Mouse (Mus musculus) retina, postnatal 7 days (tissue): ENCODE measurements around the gene Luzp1.
A peak's percentile ranks its signal among the peaks of the same experiment; 100 is the strongest.

Source experiments
- DNase-seq: peaks from one replicate; pipeline ENCODE4 v3.0.0-alpha.2; 2012; ENCODE audit warnings: low read depth, low spot score

Luzp1 gene

GRCm38 (mm10) chr4:136546279-136547045 lies 76.9 kb downstream of the Luzp1 start:
- DNase-seq = no peak

- no peak for DNase-seq
Observed at GRCm38 (mm10) chr4:136547721-136548120, 78.2 kb downstream of the Luzp1 start.

DNA sequence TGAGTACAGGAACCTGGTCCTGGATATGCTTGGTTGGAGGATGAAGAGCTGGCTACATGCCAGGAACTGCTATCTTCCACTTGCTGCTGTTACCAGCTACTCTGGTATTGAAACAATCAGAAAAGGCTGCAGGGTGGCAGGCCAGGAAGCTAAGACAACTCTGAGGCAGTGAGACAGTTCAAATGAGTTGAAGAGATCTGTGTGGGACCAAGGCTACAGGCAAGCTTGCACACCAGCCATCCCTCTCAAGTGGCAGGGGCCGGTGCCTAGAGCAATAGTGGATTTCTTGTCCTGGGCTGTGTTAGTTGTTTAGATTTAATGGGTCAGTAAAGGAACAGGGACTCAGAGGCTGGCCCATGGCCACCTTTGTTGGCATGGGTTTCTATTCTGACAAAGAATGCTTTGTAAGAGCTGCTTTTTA lies 78.8 kb downstream of the Luzp1 start:
- DNase-seq = no peak

DNA sequence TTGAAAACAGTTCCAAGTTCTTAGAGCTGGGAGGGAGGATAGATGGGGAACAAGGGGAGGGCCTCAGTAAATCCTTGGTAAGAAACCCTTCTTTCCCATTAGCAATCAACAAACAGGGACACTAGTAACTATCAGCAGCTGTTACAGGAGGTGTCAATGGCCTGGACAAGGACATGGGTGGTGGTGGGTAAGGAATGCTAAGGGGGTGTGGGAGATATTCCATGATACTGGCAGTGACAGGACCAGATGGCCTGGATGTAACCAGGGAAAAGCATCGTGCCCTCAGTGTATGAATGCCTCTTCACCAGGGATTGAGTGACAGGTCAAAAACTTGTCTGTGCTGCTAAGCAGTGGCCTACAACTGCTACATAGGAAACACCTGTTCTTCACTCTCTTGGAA lies 83.5 kb downstream of the Luzp1 start:
- no peak for DNase-seq

DNA sequence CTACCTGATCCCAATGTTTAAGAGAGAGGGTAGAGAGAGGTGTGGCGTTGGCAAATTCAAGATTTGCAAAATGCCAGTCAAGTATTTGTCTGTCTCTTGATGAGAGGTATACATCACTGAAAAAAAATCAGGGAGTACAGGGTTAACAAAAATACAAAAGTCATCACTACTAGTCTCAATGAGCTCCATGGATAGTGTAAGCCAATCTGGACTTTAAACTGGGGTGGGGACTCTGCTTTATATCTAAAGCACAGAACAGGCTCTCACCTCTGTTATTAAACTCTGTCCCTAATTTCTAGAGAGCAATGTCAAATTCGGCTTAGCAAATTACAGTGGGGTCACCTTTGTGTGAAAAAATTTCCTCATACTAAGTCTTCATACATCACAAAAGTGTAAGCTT lies 88.1 kb downstream of the Luzp1 start:
- DNase-seq = no peak

DNA sequence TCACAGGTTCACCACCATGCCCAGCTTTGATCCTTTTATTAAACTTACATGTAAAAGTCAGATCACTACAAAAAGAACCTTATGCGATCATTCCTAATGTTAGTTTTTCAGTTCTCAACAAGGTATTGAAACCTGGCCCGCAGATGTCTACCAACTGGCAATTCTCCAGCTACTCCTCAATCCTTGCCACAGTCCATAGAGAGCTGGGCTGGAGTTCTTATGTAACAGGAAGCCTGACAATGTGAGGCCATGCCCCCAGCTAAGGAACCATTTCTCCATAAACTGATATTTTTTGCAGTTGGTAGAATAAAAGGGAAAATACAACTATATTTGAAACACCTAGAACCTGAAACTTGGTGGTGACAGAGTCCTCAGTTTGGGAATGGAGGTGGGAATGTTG lies 90.1 kb downstream of the Luzp1 start:
- no peak for DNase-seq

DNA sequence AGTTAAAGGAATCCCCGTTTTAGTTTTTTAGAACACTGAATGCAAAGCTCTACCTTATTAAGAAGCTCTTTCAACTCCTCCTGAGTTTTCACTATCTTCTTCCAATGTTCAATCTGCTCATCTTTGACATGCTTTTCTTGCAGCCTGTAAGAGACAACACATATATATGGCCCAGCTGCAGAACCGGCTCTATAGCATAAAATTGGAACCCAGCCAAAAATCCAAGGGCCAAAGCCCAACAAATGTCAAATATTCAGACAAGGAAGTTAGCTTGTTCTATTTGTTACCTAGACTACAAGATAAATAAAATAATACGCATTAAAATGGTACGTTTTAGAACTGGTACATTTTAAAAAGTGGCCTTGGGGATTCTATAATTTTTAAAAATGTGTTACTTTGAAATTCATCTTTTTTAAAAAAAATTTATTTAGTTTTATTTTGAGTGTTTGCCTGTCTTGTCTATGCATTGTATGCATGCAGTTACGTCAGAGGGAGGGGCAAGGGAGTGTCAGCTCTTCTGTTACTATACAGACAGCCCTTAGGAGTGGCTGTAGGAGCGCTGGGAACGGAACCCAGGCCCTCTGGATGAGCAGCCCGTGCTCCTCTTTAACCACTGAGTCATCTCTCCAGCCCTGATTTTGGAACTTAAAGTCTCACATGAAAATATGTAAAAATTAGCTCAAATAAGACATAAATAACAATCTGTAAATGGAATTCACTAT lies 90.9 kb downstream of the Luzp1 start:
- DNase-seq = no peak

DNA sequence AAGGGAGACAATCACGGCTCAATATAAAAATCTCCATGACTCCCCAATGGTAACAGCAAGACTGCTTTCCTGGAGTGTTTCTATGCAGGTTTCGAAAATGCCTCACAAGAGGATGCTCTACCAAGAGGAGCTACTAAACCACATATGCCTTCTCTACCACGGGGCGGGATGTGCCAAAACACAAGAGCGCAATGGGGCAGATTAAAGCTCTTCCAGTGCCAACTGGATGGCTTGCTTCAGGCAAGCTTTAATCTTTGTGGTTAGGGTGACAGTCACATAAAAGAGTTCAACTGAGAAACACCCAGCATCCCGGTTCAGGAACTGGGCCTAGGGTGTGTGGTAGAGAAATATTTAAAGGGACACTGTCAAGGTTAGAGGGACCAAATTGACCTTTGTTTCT lies 93.2 kb downstream of the Luzp1 start:
- no peak for DNase-seq

- no peak for DNase-seq
Observed at GRCm38 (mm10) chr4:136568629-136569028, 99.1 kb downstream of the Luzp1 start.

- no peak for DNase-seq
Observed at GRCm38 (mm10) chr4:136569998-136570397, 100.4 kb downstream of the Luzp1 start.

- no peak for DNase-seq
Observed at GRCm38 (mm10) chr4:136581885-136582284, 112.3 kb downstream of the Luzp1 start.

DNA sequence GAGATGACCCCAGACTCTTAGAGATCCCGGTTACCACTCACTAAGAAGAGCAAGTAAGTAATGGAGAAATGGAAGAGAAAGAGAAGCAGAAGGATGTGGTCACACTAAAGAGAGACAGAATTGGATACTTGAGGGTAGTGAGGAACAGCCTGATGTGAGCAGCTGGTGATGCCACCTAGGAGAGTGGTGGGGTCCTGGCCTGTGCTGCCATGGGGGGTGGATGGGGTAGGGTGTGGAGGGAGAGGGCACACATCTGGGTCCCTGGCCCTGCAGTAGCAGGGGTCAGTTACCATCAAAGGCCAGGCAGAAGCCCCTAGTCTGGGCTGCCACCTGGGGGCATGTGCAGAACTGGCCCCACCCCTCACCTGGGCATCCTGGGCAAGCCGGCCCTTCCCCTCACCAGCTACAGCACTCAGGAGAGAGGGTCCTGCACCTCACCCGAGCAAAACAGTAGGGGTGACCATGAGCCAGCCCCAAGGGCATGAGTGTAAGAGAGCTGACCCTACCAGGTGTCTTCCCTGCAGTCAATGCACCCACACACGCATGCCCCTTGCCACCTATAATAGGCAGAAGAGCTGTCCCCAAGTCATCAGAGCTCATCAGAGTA lies 117.8 kb downstream of the Luzp1 start:
- DNase-seq = no peak

DNA sequence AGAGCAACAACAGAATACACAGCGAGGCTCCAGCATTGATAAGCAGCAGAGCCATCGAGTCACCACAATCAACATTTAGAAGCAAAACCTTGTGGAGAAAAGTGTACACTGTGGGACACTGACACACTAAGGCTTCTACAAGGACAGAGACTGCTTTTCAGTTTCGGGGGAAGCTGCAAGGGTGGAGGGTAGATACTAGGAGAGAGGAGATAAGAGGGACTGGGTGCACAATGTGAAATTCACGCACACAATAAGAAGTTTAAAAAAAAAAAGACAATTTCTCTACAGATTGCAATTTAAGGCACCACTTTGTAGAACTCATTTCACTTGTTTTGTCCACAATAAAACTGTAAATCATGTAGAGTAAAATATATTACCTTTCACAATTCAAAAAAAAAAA lies 118.4 kb downstream of the Luzp1 start:
- no peak for DNase-seq

- DNase-seq = no peak
Observed at GRCm38 (mm10) chr4:136592111-136592510, 122.5 kb downstream of the Luzp1 start.

DNA sequence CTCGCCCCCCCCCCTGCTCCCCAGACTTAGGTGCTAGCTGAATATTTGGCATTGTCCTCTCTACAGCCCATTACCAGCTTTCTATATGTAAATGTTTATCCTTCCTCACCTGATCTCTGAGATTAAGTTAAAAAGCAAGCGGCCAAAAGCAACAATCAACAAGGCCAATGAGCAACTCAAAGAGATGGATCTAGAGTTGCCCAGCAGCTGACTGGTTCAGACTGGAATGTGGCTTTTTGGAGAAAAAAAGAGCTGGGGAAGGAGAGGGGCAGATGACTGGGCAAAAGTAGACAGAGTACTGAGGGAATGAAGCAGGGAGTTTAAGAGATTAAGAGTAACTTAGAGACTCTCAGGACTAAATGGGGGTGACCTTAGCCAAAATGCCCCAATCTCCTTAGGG lies 124.4 kb downstream of the Luzp1 start:
- no peak for DNase-seq

DNA sequence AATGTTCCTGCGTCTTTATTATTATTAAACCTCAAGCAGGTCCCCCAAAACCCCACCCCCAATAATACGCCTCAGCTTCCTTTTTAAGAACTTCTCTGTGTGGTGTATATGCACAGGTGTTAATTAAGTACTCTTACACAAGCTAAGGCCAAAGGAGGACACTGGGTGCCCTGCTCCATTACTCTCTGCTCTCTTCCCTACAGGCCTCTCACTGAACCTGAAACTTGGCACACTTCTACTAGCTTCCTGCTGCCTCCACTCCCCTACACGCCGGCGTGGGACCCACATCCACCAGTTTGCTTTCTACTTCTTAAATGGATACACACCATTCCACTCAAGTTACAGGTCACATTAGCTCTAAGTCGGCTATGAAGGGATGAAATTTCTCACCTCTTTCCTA lies 125.7 kb downstream of the Luzp1 start:
- DNase-seq = no peak

- DNase-seq = no peak
Observed at GRCm38 (mm10) chr4:136598268-136598876, 128.8 kb downstream of the Luzp1 start.

GRCm38 (mm10) chr4:136599869-136600268 lies 130.3 kb downstream of the Luzp1 start:
- no peak for DNase-seq

DNA sequence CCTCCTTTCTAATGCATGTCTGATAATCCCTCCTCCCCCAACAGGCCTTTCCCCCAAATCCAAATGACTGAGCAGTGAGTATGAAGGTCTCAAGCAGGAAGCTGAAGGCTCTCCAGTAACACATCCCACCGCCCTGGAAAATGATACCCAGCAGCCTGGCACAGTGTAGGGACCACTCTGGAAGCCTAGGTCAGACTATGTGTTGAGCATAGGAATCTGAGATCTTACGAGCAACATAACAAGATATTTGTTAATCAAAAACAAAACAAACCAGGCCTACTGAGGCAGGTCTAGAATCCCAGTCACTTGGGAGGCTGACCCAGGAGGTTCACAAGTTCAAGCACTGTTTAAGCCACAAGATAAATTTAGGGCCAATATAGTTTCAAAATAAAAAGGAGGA lies 131.0 kb downstream of the Luzp1 start:
- DNase-seq = no peak

DNA sequence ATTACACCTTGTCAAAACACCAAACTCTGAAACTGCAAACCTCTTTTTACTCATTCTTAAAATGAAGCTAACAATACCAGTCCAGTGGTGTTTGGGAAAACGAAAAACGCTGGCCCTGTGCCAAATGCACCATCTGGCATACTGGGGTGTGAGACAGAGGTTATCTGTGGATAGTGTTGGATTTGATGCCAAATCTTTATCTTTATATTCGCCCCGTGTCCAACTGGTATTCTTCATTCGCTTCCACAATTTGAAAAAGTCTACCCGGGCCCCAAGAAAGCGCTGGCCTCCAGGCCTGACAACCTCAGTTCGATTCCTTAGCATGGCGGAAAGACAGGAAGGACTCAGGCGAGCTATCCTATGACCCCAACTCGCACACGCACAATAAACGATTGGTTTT lies 131.9 kb downstream of the Luzp1 start:
- DNase-seq = peak; percentile 51

DNA sequence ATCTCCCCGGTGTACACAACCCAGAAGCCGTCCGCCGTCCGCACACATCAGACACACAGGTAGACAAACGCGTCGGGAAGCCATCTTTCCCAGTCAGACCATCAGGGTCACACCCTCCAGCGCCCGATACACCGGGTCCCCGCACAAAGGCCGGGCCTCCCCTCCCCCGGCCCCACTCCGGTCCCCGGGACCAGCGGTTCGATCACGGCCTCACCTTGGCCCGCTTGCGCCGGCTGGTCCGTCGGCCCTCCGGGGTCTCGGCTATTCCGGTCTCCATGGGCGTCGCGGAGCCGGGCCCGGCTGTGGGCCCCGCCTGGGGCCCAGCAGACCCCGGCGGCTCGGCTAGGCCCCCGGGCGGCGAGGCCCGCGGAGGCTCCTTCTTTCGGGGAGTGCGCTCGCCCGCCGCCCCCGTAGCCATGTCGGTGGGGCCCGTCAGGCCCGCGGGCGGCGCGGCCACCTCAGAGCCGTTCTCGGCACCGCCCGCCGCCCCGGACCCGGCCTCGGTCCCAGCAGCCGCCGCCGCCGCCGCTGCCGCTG lies 132.5 kb downstream of the Luzp1 start:
- DNase-seq = peak; percentile 21

DNA sequence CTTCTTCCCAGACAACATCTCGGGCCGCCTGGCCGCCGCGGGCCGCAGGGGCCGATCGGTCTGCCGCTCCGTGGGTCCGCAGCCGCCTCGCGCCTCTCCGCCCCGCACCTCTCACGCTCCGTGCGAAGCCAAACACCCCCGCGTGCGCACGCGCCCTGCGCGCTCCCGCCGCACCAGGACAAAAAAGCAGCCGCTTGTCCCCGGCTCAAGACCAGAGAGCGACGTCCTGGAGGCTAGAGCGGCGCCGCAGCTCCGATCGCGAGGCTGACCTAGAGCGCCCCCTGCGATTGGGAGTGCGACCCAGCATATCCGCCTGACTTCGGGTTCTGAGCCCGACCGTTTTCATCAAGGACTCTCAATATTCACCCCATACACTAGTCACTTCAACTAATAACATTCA lies 133.0 kb downstream of the Luzp1 start, which contains the start of gene Kdm1a:
Kdm1a (minus strand) TSS at position 156 of the 400 bp plus-strand sequence.
- peak; percentile 90 for DNase-seq
